Mouse (Mus musculus): ENCODE results near the gene Atp2b2.

DNA sequence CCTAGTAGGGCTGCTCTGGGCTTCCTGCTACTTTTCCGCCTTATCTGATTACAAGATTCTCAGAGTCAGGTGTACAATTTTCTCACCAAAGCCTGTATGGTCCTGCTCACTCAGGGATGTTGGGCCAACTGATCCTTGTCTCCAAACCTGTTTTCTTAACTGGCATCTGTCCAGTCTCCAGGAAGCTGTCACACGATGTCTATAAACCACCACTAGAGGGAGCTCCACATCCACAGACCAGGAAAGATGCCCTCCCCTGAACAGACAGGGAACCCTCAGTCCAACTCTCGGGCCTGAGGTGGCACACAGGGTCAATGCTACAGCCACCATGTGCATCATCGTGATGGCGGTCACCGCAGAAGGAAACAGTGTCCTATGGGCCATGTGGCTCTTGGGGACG is 280.8 kb downstream of the Atp2b2 start:
- TF ChIP-seq CTCF (IDR thresholded peaks at IDR 0.05; ENCODE audit: borderline replicate concordance, insufficient read depth, low read length) (peak; percentile 53; the same call in 1 of the 2 replicates), POLR2A (IDR thresholded peaks at IDR 0.05; ENCODE audit: low read depth, low read length) (no peak)

Data from embryonic fibroblast, embryonic 13.5 days (primary cell).